Mouse (Mus musculus): ENCODE results near the gene Ing2.

The Ing2 gene

DNA sequence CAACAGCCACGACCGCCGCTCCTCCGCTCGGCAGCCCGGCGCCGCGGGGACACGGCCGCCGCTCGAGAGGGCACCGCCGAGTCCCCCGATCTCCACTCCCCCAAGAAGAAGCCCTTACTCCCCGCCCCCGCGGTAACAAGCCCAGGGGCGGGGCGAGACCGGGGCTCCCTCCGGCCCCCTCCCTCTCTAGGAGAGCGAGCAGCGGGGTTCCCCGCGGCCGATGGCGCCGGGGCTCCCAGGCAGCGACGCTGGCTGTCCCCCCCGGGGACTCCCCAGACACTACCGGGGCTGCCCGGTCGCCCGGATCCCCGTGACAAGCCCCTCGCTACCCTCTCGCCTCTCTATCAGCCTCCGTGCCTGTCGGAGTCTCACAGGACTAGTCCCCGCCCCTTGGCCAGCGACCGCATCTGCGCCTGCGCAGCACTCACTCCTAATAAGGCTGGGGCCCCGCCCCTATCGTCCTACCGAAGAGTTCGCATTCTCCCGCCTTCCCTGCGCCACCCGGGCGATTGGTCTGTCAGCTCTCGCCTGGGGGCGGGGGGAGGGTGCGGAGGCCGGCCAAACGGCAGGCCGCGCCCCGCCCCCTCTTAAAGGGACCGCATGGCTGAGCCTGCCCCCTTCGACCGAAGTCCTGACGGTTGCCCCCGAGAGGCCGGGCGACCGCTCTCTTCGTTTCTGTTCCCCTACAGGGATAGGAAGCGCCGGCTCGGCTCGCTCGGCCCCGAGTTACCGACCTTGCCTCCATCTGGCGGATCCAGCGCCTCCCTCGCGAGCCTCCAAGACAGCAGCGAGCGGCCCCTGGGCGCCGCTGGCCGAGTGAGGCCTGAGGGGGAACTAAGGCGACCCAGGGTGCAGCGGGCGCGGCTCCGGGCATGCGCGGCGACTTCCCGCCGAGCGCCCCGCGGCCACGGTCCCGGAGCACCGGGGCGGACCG is at the start of gene Ing2:
Gene Ing2 (minus strand): TSS at position 780 of the 934 bp plus-strand sequence.
- peak; percentile 100 for DNase-seq (ENCODE audit: low read depth, low spot score)

DNA sequence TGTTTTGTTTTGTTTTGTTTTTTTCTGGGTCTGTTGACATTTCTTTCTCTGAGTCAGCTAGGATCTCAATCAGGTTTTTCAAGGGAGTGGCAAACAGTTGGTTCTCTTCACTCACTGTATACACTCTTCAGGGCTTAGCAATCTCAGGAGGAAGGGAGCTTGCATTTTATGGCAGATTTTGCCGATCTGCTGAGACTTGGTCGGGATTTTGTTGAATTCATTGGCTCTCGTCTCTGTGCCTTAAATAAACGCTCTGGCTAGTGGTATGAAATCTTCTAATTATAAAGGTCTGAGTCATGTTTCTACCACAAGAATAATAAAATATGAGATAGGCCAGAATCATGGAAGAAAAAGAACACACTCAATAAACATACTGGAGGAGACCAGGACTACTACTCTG is 46.3 kb upstream of the Ing2 start:
- DNase-seq (ENCODE audit: low read depth, low spot score): no peak

DNA sequence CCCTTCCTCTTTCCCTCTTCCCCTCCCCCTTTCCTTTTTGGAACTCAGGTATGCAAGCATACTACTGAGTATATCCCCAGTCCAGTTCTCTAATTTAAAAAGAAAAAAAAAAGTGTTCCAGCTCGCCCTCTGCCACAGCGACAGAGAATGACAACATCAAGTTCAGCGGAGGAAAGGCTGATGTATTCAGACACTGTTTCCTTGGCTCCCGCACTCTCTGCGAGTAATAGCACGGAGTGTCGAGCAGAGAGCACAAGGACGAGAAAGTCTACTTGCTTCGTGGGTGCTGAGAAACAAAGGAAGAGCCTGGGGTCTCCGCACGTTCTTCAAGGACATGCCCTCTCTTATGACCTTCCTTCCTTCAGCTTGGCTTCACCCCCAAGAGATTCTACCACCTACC is 43.3 kb upstream of the Ing2 start:
- no peak for DNase-seq (ENCODE audit: low read depth, low spot score)

- DNase-seq (ENCODE audit: low read depth, low spot score): peak; percentile 96
Observed at GRCm38 (mm10) chr8:47713761-47714745, 38.7 kb upstream of the Ing2 start, which contains the start of gene Cdkn2aip. Gene Cdkn2aip (minus strand): TSS chr8:47713932.

DNA sequence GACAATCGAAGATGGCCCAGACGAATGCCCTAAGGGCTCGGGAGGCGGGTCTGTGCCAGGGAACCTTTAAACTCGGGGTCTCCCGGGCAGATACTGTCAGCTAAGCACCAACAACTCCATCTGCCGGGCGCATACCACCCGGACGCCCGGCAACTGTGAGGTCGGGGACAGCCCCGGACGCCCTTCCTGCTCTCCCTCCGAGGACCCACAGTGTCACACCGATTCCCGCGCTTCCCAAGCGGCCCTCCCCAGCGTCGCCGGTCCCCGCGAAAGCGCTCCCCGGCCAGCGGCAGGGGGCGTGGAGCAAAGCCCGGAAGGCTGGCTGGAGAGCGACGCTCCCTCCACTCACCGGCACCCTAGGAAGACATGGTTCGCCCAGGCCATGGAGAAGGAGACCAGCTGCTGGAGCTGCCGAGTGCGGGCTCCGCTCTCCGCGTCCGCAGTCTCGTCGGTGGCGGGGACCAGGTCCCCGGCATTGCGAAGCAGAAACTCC is 37.9 kb upstream of the Ing2 start:
- DNase-seq (ENCODE audit: low read depth, low spot score): peak; percentile 27

DNA sequence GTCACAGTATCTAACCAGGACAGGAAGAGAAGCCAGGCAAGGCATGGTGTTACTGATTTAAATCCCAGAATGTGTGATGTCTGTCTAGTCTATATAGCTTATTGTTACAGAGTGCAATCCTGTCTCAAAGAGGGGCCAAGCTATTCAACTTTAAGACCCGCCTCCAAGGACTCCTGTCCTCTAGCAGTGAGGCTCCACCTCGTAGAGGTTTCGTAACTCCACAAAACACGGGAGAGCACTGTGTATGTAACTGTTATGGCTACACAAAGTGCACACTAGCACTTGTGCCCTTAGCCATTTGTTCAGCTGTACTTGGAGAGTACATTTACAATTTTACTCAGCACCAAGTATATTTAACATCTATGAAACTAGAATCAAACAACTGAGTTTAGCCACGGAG is 32.8 kb upstream of the Ing2 start:
- DNase-seq (ENCODE audit: low read depth, low spot score): no peak

DNA sequence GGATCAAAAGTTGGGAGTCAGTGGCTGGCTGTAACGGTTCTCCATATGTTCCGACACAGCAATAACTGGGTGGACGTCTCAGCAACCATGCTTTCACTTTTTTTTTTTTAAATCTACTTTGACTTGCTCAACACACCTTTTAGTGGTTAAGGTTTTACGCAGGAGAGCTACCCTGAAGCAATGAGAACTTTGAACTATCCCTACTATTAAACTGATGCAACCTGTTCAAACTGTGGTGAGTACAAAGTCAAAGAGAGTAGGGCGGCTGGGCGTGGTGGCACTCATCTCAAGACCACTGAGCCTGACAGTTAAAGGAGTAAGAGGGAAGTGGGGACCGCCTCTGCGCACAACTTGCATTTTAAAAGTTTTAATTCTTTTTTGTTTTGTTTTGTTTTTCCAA is 31.4 kb upstream of the Ing2 start:
- no peak for DNase-seq (ENCODE audit: low read depth, low spot score)

DNA sequence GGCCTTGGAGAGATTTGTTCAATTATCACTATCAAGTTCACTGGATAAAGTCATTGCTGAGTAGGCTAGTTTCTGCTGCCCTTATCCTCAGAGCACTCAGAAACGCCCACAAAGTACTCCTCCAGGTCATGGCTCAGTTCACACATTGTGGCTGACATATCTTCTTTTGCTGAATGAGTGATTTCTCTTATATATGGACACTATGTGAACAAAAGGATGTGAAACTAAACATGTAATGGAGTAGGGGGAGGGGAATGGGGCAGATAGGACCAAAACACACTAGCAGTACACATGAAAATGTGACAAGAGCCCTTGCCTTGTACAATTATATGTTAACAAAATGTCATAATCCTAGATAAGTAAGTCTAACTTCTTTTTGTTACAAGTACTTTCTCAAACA is 27.0 kb upstream of the Ing2 start:
- DNase-seq (ENCODE audit: low read depth, low spot score): no peak

- no peak for DNase-seq (ENCODE audit: low read depth, low spot score)
Observed at GRCm38 (mm10) chr8:47697696-47698095, 22.3 kb upstream of the Ing2 start.

DNA sequence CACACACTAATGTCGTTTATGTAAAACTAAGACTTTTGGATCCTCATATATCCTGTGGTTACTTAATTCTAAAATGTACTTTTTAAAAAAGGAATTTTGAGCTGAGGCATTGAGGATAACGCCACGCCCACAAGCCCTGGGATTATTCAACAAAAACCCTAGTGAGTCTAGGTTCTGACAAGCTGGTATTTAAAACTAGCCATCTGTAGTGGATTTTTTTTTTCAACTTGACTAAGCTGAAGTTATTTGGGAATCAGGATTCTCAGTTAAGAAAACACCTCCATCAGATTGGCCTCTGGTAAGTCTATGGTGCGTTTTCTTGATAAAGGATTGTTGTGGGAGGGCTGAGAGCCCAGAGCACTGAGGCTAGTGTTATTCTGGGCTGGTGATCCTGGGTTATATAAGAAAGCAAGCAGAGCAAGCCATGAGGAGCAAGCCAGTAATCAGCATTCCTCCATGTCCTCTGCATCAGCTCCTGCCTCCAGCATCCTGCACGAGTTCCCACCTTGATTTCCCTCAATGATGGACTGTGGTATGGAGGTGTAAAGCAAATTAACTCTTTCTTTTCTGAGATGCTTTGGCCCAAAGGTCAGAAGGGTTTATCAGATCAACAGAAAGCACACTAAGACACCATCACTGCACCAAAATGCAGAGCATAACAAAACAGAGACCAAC is 20.2 kb upstream of the Ing2 start:
- no peak for DNase-seq (ENCODE audit: low read depth, low spot score)

- peak; percentile 83 for DNase-seq (ENCODE audit: low read depth, low spot score)
Observed at GRCm38 (mm10) chr8:47693119-47693518, 17.8 kb upstream of the Ing2 start.

- no peak for DNase-seq (ENCODE audit: low read depth, low spot score)
Observed at GRCm38 (mm10) chr8:47691831-47692230, 16.5 kb upstream of the Ing2 start.

GRCm38 (mm10) chr8:47691303-47691702 is 15.9 kb upstream of the Ing2 start:
- DNase-seq (ENCODE audit: low read depth, low spot score): no peak

DNA sequence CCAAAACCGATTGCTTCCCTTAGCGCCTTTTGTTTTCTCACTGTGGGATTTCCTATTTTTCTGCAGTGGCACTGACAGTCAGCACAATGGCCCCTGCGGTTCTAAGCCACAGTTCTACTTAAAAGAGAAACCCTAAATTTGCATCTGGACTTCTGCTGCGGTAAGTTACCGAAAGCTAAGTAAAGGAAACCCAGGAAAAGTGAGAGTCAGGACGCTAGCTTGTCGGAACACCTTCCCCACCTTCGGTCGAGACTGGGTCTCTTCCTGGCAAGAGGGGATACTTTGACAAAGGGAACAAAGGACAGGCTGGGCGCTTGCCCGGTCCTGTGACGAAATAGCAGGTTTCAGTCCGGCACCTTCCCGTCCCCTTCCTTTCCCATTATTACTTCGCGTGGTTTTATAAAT is 15.3 kb upstream of the Ing2 start:
- DNase-seq (ENCODE audit: low read depth, low spot score): no peak

DNA sequence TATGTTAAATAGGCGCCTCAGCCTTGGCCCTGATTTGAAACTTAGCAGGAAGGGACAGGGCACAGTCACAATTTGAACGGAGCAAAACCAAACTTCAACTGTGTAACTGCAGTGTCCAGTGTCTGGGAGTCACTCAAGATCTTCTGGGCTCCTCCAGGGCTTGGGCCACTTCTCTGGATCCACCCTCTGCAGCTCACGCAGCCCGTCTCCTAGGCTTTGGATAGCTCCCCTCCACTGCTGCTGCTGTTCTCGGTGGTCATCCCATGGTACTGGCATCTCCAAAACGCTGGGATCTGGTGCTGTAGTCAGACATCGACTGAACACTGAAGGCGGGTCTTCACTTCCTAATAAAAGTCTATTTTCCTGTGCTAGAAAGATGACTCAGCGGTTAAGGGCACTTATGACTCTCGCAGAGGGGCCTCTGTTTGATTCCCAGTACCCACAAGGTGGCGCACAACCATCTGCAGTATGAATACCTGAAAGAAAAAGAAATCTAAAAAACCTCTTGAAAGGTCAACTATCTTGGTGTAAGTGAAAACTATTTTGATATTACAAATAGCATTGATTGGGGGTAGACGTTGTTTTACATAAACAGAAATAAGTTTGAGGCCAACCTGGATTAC is 14.5 kb upstream of the Ing2 start:
- DNase-seq (ENCODE audit: low read depth, low spot score): no peak

- no peak for DNase-seq (ENCODE audit: low read depth, low spot score)
Observed at GRCm38 (mm10) chr8:47684441-47684840, 9.1 kb upstream of the Ing2 start.

DNA sequence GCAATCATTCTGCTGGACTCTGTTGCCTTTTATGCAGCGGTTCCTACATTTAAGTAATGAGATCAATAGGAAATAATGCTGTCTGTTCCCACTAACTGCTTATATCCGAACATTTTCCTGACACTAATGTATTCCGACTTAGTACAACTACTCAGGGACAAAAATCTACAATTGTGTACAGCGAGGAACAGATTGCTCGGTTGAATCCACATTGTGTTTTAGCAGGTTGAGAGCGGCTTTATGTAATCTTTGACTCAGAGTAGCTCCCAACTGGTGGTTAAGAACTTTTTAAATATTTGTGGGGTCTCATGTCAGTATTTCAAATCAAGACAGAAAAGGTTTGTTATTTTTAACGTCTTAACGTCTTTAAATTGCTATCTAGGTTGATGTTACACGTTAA is 8.6 kb upstream of the Ing2 start:
- DNase-seq (ENCODE audit: low read depth, low spot score): no peak

- DNase-seq (ENCODE audit: low read depth, low spot score): no peak
Observed at GRCm38 (mm10) chr8:47680306-47680705, 5.0 kb upstream of the Ing2 start.

DNA sequence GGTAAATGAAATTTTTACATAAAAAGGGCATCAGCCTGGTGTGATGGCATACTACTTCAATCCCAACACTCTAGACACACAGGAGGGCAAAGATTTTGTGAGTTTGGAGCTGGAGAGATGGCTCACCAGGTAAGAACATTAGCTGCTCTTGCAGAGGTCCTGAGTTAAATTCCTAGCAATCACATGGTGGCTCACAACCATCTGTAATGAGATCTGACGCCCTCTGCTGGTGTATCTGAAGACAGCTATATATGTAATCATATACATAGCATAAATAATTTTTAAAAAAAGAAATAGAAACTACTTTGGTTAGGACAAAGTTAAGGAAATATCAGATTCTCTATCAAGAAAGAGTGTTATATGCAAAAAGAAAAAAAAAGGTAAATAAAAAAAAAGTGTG is 4.2 kb upstream of the Ing2 start:
- no peak for DNase-seq (ENCODE audit: low read depth, low spot score)

DNA sequence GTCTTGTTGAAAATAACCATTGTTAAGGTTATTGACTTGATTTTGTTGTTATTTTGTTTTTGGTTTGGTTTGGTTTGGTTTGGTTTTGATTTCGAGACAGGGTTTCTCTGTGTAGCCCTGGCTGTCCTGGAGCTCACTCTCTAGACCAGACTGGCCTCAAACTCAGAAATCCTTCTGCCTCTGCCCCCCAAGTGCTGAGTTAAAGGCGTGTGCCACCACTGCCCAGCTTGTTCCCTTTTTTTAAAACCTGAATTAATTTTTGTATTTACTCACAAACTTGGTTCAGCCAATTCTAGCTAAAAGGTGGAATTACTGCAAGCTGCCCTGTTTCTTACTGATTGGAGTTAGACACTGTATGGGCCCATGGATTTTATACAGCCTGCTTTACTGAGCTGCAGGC is 1.3 kb upstream of the Ing2 start:
- no peak for DNase-seq (ENCODE audit: low read depth, low spot score)

GRCm38 (mm10) chr8:47676224-47676623 is 868 bp upstream of the Ing2 start:
- no peak for DNase-seq (ENCODE audit: low read depth, low spot score)

Data from forelimb bud, embryonic 11.5 days (tissue).